Mouse (Mus musculus) megakaryocyte, embryonic 14.5 days (primary cell): ENCODE results near the gene Lancl3. TPM values are rescaled to one million over a fixed set of nuclear protein-coding genes. Genes with fewer than 3 reads are reported as not detected.
"Not testable (repeated sequence)": the region's sequence is repeated elsewhere in the genome, so short reads cannot be mapped to it uniquely, and the experiment has no call there.

Source experiments
- H3K27me3 ChIP-seq: replicated peaks from 2 replicates; pipeline ENCODE3; 2012; ENCODE audit warnings: inconsistent platforms
- H3K36me3 ChIP-seq: replicated peaks from 2 replicates; pipeline ENCODE3; 2012; ENCODE audit warnings: low read length, inconsistent platforms, mixed read lengths
- H3K4me1 ChIP-seq: 2 replicates; pipeline ENCODE4 v1.6.1; 2012; ENCODE audit warnings: inconsistent platforms
- H3K4me3 ChIP-seq: replicated peaks from 2 replicates; pipeline ENCODE3; 2012; ENCODE audit warnings: moderate library complexity, mild to moderate bottlenecking, inconsistent platforms
- H3K9me3 ChIP-seq: 2 replicates; pipeline ENCODE4 v1.6.1; 2012; ENCODE audit warnings: inconsistent platforms
- FLI1 ChIP-seq: IDR thresholded peaks from 2 replicates; pipeline ENCODE4 v1.6.1; 2012; ENCODE audit warnings: low read length, inconsistent platforms, mixed read lengths
- GATA1 ChIP-seq: IDR thresholded peaks from 3 replicates; pipeline ENCODE4 v1.6.1; 2012; ENCODE audit warnings: mixed read lengths, low read length, inconsistent platforms, borderline replicate concordance
- polyA plus RNA-seq: library from polyadenylated mRNA; stranded (reverse); fragments of >175 nt; gene quantifications from 2 replicates; pipeline ENCODE4 v1.2.3, GENCODE M21; 2012; ENCODE audit warnings: low replicate concordance; ENCODE audit not compliant: insufficient read depth

Gene Lancl3
- polyA plus RNA-seq, 1 experiment = 0.07 TPM

DNA sequence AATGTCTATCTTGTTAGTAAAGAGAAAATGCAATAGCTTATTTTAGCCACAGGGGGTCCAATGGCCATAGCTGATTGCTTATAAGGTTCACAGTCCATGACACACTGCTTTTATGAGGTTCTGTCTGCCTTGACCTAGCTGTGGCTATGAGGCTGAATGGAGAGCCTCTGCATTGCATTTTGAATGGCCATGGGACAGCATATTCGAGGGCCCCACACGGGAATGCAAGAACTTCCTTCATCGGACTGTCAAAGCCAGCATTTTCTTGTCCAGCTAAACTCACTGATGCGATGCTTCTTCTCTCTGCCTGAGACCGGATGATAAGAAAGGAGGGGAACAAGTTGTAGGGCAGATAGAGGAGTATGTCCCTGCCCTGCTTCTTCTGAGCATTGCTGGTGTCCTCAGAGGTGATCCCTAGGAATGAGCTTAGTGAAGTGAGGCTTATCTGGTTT is 98.7 kb downstream of the Lancl3 start:
- H3K4me3 ChIP-seq = no peak overlapping the region
- H3K36me3 ChIP-seq = no peaks in the 10 kb centered on the region
- no peak for TF ChIP-seq FLI1
- TF ChIP-seq GATA1 = no peak
- peaks cover 13% of the 10 kb centered on the region for H3K4me1 ChIP-seq
- no peaks in the 10 kb centered on the region for H3K9me3 ChIP-seq
- H3K27me3 ChIP-seq = no peaks in the 10 kb centered on the region

DNA sequence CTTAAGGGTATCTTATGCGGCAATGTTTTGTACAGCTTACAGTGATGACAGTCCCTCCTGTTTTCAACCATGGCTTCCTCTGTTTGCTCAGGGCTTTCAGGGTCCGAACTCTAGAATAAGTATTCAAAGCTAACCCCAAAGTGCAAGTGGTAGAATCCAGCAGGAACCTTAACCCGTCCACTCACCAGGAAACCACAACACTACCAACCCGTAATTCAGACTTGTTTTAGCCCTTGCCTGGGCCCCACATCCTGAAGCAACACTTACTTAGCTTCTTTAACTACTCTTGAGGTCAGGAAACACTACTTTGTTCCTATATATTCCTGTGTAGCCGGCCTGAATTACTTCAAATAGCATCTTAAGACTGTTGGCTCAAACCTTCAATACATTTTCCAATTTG is 103.1 kb downstream of the Lancl3 start:
- peaks cover 17% of the 10 kb centered on the region for H3K4me1 ChIP-seq
- no peaks in the 10 kb centered on the region for H3K9me3 ChIP-seq
- no peaks in the 10 kb centered on the region for H3K36me3 ChIP-seq
- TF ChIP-seq FLI1 (no peak), GATA1 (no peak)
- H3K27me3 ChIP-seq = no peaks in the 10 kb centered on the region
- H3K4me3 ChIP-seq = no peak overlapping the region

DNA sequence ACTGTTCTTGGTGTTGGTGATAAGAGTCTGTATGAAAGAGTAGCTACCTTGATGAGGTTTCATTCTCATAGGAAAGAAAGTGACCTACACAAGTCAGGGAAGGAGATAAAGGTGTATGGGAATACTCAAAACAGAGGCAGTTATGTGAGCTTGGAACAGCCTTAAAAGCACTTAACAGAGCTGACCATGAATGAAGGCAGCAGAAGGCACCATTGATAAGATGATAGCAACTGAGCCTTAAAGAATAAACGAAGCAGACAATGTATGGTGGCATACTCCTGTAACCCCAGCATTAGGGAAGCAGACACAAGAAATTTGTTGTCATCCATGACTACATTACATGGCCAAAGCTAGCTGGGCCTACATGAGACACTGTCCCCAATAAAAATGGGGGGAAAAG is 103.8 kb downstream of the Lancl3 start:
- no peaks in the 10 kb centered on the region for H3K27me3 ChIP-seq
- H3K4me1 ChIP-seq = peaks cover 15% of the 10 kb centered on the region
- H3K9me3 ChIP-seq = no peaks in the 10 kb centered on the region
- no peaks in the 10 kb centered on the region for H3K36me3 ChIP-seq
- H3K4me3 ChIP-seq = no peak overlapping the region
- TF ChIP-seq FLI1 (no peak), GATA1 (no peak)

DNA sequence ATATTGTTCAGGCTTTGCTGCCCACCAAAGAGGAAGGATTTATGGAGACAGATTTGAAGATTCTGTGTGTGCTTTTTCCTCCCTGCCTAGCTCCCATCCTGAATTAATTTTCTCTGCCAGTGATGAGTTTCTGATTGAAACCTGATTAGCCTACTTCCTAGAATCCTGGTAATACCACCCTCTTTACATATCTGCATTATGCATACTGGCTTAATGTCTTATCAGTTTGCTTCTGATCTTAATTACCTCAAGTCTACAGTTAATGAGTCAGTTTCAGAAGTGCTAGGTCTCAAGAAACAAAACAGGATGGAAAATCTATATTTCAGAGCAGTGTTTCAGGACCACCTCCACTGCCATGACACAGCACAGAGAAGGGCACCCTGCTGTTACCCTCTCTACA is 116.8 kb downstream of the Lancl3 start:
- H3K4me3 ChIP-seq, H3K4me1 ChIP-seq, H3K9me3 ChIP-seq, H3K27me3 ChIP-seq, H3K36me3 ChIP-seq: not testable (repeated sequence)

Other genes starting within 250 kb of the Lancl3 start
- not detected in 2 replicates for gene Fthl17b, start 236.9 kb upstream of the Lancl3 start, polyA plus RNA-seq
- gene Fthl17c, start 223.3 kb upstream of the Lancl3 start, polyA plus RNA-seq = not detected in 2 replicates
- not detected in 2 replicates for gene Fthl17d, start 213.1 kb upstream of the Lancl3 start, polyA plus RNA-seq
- gene Fthl17e, start 166.4 kb upstream of the Lancl3 start, polyA plus RNA-seq = not detected in 2 replicates
- not detected in 2 replicates for gene Fthl17f, start 136.9 kb upstream of the Lancl3 start, polyA plus RNA-seq
- not detected in 2 replicates for gene 4930402K13Rik, start 95.3 kb upstream of the Lancl3 start, polyA plus RNA-seq
- gene Gm14862, start 57.0 kb downstream of the Lancl3 start, polyA plus RNA-seq = not detected in 2 replicates
- gene Xk, start 72.9 kb downstream of the Lancl3 start, polyA plus RNA-seq = 0.53 and 0.78 TPM in 2 replicates
- not detected in 2 replicates for gene H2al1m, start 83.9 kb downstream of the Lancl3 start, polyA plus RNA-seq
- gene H2al1k, start 150.7 kb downstream of the Lancl3 start, polyA plus RNA-seq = not detected in 2 replicates